Mouse (Mus musculus) heart, adult 11 months (tissue): ENCODE measurements around the gene Asxl2.

Experiments
- DNase-seq: peaks from one replicate; pipeline ENCODE4 v3.0.0; 2022

Gene Asxl2

DNA sequence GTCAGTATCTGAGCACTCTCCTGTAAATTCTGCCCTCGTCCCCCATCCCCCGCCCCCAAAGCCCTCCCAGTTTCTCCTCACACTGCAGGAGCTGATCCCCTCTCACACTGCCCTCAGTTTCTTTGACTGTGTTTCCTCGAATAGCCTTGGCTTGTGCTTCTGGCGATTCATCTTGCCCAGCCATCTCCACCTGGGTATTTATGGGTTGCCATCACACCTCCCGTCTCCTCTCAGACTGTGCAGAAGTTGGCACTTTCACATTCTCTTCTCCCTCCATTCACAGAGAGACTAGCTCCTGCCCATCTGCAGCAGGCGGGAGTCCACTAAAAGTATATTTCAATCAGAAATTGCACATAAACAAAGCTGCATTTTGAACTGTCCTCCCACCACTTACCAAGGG lies 120.1 kb downstream of the Asxl2 start:
- peak; percentile 72 for DNase-seq

DNA sequence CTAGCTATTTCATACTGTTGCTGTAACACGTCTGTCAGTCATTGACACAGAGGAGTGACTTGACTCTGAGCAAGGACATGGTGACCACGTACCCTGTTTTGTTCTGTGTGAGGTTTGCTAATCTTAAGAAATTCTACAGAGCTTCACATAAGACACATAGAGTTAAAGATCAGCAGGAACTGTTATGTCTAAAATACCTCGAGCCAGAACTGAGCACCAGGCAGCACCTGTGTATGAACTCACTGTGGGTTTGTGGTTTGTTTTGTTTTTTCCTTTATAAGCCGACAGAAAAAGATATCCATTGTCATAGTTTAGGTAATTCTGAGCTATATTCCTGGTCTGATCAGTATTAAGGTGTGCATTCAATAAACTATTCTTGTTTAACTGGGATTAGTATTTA lies 120.8 kb downstream of the Asxl2 start:
- DNase-seq, result no peak

DNA sequence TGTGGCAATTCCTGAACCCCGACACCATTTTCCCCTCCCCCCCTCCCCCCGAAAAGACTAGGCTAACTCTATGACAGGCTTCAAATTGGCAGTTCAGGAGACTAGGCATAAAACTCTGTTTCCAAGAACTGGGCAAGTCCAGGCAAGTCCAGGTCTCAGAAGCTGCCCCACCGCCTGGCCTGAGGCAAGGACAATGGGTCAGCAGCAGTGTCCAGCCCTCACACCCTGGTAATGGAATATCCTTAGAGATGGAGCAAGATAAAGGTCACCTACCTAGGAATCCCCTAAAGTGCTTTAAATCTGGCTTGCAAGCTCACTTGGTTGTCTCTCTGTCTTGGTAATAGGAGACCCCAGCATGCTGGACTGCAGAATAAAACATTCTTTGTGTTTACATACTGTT lies 121.3 kb downstream of the Asxl2 start:
- DNase-seq, result peak; percentile 57

DNA sequence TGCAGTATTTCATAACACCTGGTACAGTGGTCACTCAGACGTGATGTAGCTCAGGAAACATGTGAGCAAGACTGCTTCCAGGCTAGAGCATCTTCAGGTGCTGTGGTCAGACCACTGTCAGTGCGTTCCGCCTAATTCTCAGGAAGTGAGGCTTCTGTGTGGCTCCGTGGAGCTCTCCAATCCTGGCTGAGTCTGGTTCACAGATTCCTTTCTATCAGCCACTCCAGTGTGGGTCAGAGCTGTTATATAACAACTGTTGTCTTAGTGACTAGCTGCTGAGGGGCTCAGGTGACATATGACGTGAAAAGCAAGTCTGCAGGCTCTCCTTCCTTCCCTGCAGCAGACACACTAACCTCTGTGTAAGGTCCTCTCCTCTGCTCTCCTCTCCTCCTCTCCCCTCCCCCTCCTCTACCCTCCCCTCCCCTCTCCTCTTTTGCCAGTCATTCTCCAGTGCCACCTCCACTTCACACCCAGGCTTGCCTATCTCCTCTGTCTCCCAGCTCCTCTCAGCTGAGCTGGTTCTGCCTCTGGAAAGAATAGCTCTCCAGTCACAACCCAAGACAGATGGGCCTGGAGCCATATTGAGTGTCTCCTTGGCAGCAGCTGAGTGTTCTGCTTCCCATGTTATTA lies 122.0 kb downstream of the Asxl2 start:
- peak; percentile 93 for DNase-seq

- DNase-seq, result peak; percentile 64
Observed at GRCm38 (mm10) chr12:3550280-3550679, 123.6 kb downstream of the Asxl2 start.
